Mouse (Mus musculus): ENCODE data around the gene D17H6S53E.
"Not testable (repeated sequence)": the region's sequence is repeated elsewhere in the genome, so short reads cannot be mapped to it uniquely, and the experiment has no call there.

The D17H6S53E gene

DNA sequence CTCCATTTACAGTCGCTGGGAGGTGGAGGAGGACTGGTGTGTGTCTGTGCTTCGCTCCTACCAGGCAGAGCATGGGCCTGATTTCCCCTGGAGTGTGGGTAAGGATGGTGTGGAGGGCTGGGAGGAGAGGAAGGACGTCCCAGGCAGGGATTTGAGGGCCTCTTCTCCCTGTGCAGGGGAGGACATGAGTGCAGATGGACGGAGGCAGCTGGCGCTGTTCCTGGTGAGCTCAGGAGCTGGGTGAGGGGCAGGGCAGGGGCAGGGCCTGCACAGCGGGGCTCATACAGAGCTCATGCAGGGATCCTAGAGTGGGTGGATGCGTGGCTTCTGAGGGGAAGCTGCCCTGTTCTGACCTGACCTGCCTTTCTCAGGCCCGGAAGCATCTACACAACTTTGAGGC, 23.9 kb upstream of the D17H6S53E start:
- DNase-seq = no peak

DNA sequence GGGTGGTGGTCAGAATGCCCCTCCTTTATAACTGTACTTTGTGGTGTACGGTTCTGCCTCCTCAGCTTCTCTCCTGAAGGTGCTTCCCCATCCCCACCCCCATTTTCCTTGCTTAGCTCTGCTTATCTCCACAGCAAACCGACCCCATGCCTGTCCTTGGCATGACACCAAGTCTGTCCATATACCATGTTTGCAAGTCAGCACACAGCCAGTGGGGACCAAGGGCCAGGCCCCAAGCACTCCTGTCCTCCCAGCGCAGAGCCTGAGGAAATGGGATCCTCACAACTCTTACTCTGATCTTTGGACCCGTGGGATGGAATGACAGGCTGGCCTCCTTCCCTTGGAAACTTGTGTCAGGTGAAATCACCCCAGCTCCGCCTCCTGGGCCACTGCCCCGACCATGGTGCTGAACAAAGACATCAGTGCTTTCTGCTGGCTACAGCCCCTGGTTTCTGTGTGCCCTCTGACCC, 22.9 kb upstream of the D17H6S53E start:
- DNase-seq = peak; percentile 84 to 89

DNA sequence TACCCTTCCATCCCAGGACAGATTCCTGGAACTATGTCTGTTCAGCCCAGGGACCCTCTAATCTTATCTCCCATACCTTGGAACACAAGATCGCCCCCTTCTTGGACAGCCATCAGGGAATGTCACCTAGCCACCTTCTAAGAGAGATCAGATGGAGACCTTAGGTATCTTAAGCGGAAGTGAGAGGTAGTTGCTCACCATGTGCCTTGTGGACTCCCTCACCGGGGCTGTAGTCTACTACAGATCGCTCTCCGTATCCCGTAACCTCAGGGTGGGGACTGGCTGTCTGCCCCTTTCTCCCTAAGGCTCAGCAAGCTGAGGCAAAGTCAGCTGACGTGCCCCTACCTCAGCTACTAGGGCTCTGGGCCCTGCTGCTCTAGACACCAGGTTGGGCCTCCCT, 22.1 kb upstream of the D17H6S53E start:
- no peak for DNase-seq

- no peak for DNase-seq
Measured at GRCm38 (mm10) chr17:35104754-35105153, 21.4 kb upstream of the D17H6S53E start.

DNA sequence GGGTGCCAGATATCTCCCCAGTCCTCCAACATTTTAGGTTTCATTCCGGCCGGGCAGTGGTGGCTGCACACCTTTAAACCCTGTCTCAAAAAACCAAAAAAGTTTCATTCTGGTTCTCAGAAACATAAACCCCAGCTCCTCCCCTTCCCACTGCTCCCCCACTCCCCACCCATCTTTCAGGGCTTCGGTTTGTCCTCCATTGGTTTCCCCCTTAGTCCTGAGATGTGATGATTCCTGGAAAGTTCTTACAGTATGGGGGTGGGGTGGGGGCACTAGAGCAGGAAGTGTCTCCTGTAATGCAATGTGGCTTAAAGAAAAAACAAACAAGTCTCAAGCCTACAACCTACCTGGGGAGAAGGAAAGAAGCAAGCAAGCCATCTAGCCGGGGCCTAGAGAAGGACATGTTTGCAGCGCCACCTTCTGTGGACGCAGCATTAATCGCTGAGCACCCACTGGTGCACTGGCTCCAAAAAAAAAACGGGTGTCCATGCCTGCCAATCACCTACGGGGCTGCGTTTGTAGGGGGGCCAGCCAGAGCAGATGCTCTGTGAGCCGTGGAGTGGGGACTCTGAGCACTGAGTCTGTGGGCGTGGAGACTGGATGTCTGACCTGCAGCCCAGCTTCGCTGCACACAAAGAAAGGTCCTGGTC, 20.3 kb upstream of the D17H6S53E start:
- DNase-seq = peak; percentile 55 to 76

- no peak for DNase-seq
Measured at GRCm38 (mm10) chr17:35106522-35106921, 19.7 kb upstream of the D17H6S53E start.

GRCm38 (mm10) chr17:35108097-35108496, 18.1 kb upstream of the D17H6S53E start, which contains the start of gene Ly6g5c:
Gene Ly6g5c, plus strand, starts transcription at chr17:35108279.
- no peak for DNase-seq

DNA sequence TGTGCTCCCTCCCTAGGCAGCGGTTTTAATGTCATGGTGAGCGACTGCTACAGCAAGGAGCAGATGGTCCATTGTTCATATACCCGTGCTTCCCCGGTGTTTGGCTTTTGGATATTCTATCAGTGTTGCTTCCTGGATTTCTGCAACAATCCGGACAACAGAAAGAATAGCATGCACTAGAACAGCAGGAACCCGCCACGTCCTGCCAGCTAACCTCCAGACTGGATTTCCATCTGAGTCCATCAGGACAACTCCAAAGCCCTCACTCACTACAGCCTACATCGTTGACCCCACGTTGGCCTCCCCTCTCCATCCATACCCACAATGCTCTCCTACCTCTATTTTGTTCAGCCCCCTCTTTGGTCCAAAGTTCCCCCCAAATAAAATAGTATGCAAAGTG, 14.4 kb upstream of the D17H6S53E start:
- no peak for DNase-seq

DNA sequence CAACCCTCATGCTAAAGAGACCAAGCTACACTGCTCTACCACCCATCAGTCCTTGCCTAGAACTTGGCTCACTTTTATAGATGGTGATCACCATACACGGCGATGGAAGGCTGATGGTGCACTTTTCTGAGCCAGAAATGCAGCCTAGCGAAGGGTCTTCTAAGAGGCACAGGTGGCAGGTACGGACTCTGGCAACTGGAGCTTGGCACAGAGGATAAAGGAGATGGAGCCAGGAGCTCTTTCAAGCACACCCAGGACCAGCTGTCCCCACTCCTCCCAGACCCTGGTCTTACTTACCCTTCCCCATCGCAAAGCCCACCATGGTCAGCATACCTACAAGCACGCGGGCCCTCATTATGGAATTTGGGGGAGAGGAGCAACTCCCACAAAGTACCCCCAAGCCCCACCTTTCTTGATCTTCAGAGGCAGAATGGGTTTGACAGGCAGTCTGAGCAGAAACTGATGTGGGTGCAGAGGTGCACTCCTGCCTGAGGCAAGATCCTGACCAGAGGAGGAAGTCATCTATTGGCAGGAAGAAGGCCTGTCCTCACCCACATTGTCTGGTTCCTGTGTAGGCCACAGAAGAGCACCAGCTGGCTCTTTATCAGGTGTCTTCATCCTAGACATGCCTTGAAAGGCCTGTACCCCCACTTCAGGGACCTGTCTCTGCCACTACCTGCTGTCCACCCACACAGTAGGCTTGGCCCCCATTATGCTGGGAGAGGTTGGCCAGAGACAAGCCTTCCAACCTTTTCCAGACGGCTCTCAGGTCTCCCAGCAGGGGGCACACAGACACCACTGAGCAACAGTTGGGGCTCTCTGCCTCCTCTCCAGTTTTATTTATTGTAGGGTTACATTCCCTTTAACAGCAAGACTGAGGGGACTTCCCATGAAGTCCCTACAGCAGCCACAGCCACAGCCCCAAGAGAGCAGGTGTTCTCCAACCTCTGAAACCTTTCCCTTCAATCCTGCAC, 10.8 kb upstream of the D17H6S53E start, which contains the start of gene Ly6g5b:
Ly6g5b (minus strand) TSS at position 383 of the 974 bp plus-strand sequence.
- DNase-seq = peak in 1 of 2 experiments; percentile 70

DNA sequence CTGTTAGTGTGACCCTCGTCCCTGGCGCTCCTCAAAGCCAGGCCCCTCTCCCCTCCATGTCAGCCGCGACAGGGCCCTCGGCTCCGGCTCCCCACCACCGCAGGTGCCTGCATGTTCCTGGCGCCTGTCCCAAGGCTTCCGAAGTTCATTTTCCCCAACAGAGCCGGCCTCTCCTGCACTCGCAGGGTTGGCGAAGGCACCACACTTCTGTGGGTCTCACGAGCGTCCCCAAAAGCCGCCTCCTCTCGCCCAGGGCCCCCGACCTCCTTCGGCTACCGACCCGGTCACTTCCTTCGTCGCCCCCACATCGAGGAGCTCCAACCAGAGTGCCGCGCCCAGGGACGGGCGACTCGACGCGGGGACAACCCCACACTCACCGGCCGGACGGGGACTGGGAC, 5.4 kb upstream of the D17H6S53E start:
- peak; percentile 44 to 78 for DNase-seq

GRCm38 (mm10) chr17:35121143-35121799, 4.9 kb upstream of the D17H6S53E start, which contains the start of gene Gpank1:
Gene Gpank1, plus strand, starts transcription at chr17:35121455.
- peak; percentile 98 to 99 for DNase-seq

DNA sequence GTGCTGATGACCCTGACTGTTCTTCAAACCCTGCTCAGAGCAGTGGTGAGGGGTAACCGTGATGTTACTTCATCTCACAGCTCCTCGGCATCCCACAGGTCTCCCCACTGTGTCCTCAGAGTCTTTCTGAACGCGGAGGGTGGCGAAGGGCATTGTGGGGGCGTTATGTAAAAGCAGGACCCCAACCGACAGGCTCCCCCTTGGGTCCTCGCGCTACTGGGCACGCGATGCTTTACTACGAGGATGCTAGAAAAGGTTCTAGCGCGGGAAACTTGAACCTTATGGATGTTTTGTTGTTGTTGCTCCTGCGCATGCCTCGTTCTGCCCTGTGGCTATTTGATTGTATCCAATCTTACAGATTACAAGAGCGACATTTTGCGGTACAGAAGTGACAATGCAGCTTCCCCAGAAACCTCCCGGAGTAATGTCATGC, 4.3 kb upstream of the D17H6S53E start, which contains the start of gene Csnk2b:
Csnk2b (minus strand) TSS at position 183 of the 433 bp plus-strand sequence.
- DNase-seq = peak; percentile 66

DNA sequence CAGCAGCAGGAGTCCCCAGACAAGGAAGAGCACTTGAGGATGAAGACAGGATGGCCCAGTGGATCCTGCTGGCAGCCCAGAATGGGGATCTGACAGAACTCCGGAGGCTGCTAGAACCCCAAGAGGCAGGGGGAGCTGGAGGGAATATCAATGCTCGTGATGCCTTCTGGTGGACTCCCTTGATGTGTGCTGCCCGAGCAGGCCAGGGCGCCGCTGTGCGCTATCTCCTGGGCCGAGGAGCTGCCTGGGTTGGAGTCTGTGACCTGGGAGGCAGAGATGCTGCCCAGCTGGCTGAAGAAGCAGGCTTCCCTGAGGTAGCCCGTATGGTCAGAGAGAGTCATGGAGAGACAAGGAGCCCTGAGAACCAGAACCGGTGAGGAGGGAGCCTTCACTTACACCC, 2.9 kb upstream of the D17H6S53E start:
- DNase-seq = not testable (repeated sequence)

- peak; percentile 48 to 56 for DNase-seq
Measured at GRCm38 (mm10) chr17:35124261-35124896, 1.8 kb upstream of the D17H6S53E start.

GRCm38 (mm10) chr17:35125081-35125480, 1.1 kb upstream of the D17H6S53E start:
- DNase-seq = no peak

- peak in 1 of 2 experiments; percentile 17 for DNase-seq
Measured at GRCm38 (mm10) chr17:35125578-35125977, 595 bp upstream of the D17H6S53E start.

- DNase-seq = no peak
Measured at GRCm38 (mm10) chr17:35127017-35127416, 844 bp downstream of the D17H6S53E start.

DNA sequence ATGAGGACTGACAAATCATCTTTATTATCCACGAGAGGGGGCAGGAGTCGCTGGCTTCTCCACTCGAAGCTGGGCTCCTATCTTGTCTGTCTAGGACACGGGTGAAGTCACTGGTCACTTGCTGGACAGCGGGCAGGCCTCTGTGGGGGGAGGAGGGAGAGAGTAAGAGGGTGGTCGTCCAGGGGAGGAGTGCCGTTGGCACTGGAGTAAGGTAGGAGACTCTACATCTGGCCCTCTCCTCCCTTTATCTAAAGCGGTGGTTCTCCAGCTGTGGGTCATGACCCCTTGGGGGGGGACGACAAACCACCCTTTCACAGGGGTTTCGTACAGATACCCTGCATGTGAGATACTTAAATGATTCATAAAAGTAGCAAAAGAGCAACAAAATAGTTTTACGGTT, 2.8 kb downstream of the D17H6S53E start:
- DNase-seq = no peak

DNA sequence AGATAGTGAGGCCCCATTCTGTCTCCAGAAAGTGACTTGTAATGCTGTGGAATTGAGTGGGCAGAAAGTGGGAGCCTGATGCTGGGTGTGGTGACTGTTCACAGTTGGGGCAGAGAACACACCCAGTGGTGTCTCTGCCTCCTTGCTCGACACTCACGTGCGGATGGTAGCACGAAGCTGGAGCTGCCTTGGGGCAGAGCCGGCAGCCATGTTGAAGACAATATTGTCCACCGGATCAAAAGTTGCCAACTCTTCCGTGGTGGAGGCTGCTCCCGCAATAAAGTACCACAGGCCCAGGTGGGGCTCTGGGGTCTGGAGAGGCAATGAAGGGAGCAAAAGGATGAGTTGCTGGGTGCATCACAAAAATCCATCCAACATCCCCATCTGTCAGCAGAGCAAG, 4.9 kb downstream of the D17H6S53E start:
- no peak for DNase-seq

GRCm38 (mm10) chr17:35131500-35132173, 5.5 kb downstream of the D17H6S53E start, which contains the start of gene Apom:
Gene Apom, minus strand, starts transcription at chr17:35132050.
- DNase-seq = peak; percentile 41 to 52

DNA sequence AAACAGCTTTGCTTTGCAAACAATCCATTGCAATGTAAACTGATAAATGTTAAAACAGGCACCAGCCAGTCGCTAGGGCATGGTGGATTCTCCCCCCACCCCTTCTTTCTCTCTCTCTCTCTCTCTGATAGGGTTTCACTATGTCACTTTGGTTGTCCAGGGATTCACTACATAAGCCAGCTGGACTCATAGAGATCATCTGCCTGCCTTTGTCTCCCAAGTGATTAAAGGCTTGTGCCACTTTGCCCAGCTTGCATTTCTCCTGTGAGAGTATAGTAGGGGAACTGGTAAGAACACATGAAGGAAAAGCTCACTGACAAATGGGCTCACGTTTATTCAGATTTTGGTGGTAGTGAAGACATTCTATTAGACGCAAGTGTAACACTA, 6.0 kb downstream of the D17H6S53E start:
- DNase-seq = no peak

- no peak for DNase-seq
Measured at GRCm38 (mm10) chr17:35133517-35133916, 7.3 kb downstream of the D17H6S53E start.
